Mouse (Mus musculus) forebrain, postnatal 0 days (tissue): Measurements from ENCODE around the gene Fads1. TPM values are rescaled to one million over a fixed set of nuclear protein-coding genes. Genes with fewer than 3 reads are reported as not detected.

ENCODE experiments used
- ATAC-seq: fragments of 200-750 bp; cut with Nextera tagmentation; 2 replicates; pipeline ENCODE4 v1.8.0; 2017; ENCODE audit warnings: mild to moderate bottlenecking, moderate library complexity
- DNase-seq: peaks from one replicate; pipeline ENCODE4 v3.0.0-alpha.2; 2015
- H3K27ac ChIP-seq: fragments of 300-500 bp; sonication (generic); 2 replicates; pipeline ENCODE4 v1.5.1; 2014; ENCODE audit warnings: low read depth, mild to moderate bottlenecking, antibody characterized with exemption, low read length, moderate library complexity, mixed read lengths
- H3K27me3 ChIP-seq: fragments of 300-500 bp; sonication (generic); 2 replicates; pipeline ENCODE4 v1.6.1; 2014; ENCODE audit warnings: mild to moderate bottlenecking, low read length, mixed read lengths; ENCODE audit not compliant: insufficient read depth
- H3K36me3 ChIP-seq: fragments of 300-500 bp; sonication (generic); 2 replicates; pipeline ENCODE4 v1.6.1; 2014; ENCODE audit warnings: mild to moderate bottlenecking, moderate library complexity; ENCODE audit not compliant: insufficient read depth
- H3K4me1 ChIP-seq: fragments of 300-500 bp; sonication (generic); 2 replicates; pipeline ENCODE4 v1.6.1; 2014; ENCODE audit warnings: antibody characterized with exemption; ENCODE audit not compliant: insufficient read depth
- H3K4me2 ChIP-seq: fragments of 300-500 bp; sonication (generic); 2 replicates; pipeline ENCODE4 v1.6.1; 2014; ENCODE audit warnings: low read depth, mild to moderate bottlenecking, moderate library complexity
- H3K4me3 ChIP-seq: fragments of 300-500 bp; sonication (generic); 2 replicates; pipeline ENCODE4 v1.5.1; 2014; ENCODE audit warnings: low read depth, low read length, mixed read lengths
- H3K9ac ChIP-seq: fragments of 300-500 bp; sonication (generic); 2 replicates; pipeline ENCODE4 v1.6.1; 2014; ENCODE audit warnings: mild to moderate bottlenecking
- H3K9me3 ChIP-seq: fragments of 300-500 bp; sonication (generic); 2 replicates; pipeline ENCODE4 v1.6.1; 2016; ENCODE audit warnings: low read length
- CTCF ChIP-seq: sonication (generic); IDR thresholded peaks from 2 replicates; pipeline ENCODE4 v1.5.1; 2016; ENCODE audit warnings: antibody characterized with exemption, control low read depth, low read depth
- WGBS: fragments of 180-500 bp; shearing (Covaris S2); extraction: QIAGEN DNeasy Blood & Tissue Kit; methylation state at CpG from one replicate; pipeline ENCODE4 v1.1.7; 2014; 5-methylcytosine and 5-hydroxymethylcytosine counted together
- microRNA-seq, 2 experiments: library from miRNA; unstranded; fragments of <30 nt; microRNA quantifications; one replicate each; pipeline ENCODE4; 2016
- polyA plus RNA-seq: library from polyadenylated mRNA; unstranded; fragments of >200 nt; fragmentation: Nextera tagmentation; extraction: Ambion mirVana; gene quantifications from 2 replicates; pipeline ENCODE4 v1.2.1, GENCODE M21; 2015
- total RNA-seq: library from RNA; depleted of rRNA; stranded (reverse); fragments of >200 nt; gene quantifications from 2 replicates; pipeline ENCODE4 v1.2.3, GENCODE M21; 2014; rRNA removed

Gene Fads1
- total and polyA plus RNA-seq, 2 experiments from 2014 or later = 153 to 176 TPM

GRCm38 (mm10) chr19:10235784-10236565 is 53.3 kb downstream of the Fads1 start:
- no peak for TF ChIP-seq CTCF
- H3K9me3 ChIP-seq = no peaks in the 10 kb centered on the region
- no peaks in the 10 kb centered on the region for H3K36me3 ChIP-seq

DNA sequence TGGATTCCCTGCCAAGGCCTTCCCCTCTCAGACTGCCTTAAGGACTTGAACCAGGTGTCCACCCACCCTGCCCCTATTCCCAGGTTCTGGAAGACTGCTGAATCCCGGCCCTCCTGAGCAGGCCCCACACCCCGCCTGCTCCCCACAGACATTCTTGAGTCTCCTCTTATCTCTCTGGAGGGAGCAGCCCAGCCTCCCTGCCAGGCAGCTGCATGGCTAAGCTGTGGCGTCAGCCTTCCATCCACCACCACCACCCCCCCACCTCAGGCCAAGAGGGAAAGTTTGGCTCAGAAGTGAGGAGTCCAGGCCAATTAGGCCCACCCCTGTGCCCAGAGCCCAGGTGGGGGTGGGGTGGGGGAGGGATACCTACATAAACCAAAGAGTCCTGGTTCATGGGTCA is 55.8 kb downstream of the Fads1 start:
- no peak overlapping the region for H3K27ac ChIP-seq
- WGBS = 52% methylated on average over 3 of the region's 3 CpGs
- H3K4me2 ChIP-seq = no peak overlapping the region
- DNase-seq = no peak
- no peaks in the 10 kb centered on the region for H3K36me3 ChIP-seq
- TF ChIP-seq CTCF = no peak
- no peaks in the 10 kb centered on the region for H3K4me1 ChIP-seq
- H3K27me3 ChIP-seq = peaks cover 4% of the 10 kb centered on the region; the same call in 1 of the 2 replicates
- no peak overlapping the region for H3K4me3 ChIP-seq
- H3K9me3 ChIP-seq = no peaks in the 10 kb centered on the region
- no peak for ATAC-seq
- H3K9ac ChIP-seq = no peak overlapping the region

More at GRCm38 (mm10) chr19:10235784-10236565, 53.3 kb downstream of the Fads1 start:
- H3K27ac ChIP-seq = no peak overlapping the region
- ATAC-seq (no peak), DNase-seq (no peak)
- peaks cover 3% of the 10 kb centered on the region; the same call in 1 of the 2 replicates for H3K27me3 ChIP-seq
- 81% methylated on average over 9 of the region's 9 CpGs for WGBS
- no peak overlapping the region for H3K4me3 ChIP-seq
- H3K9ac ChIP-seq = no peak overlapping the region
- no peaks in the 10 kb centered on the region for H3K4me1 ChIP-seq
- no peak overlapping the region for H3K4me2 ChIP-seq

DNA sequence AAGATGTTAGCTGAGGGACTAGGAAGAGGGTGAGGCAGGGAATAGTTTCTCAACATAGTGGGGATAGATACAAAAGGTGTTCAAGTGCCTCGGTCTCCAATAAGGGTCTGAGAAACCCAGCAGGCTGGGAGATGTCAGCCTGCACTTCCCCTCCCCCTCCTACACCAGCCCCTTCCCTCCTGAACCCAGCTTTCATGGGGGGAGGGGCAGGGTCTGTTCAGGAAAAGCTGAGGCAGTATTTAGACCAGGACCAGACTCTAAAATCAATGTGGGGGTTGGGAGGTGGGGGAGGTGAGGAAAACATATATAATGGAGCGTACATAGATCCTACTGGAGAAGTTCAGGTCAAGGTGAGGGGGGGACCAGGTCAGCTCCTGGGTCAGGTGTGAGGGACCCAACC is 56.7 kb downstream of the Fads1 start:
- Histone ChIP-seq H3K27ac (no peak overlapping the region), H3K9ac (no peak overlapping the region), H3K4me3 (no peak overlapping the region), H3K4me2 (no peak overlapping the region), H3K9me3 (no peaks in the 10 kb centered on the region), H3K27me3 (peaks cover 4% of the 10 kb centered on the region; the same call in 1 of the 2 replicates), H3K4me1 (no peaks in the 10 kb centered on the region), H3K36me3 (no peaks in the 10 kb centered on the region)
- no peak for ATAC-seq
- WGBS = 52% methylated on average over 2 of the region's 2 CpGs
- no peak for TF ChIP-seq CTCF
- no peak for DNase-seq

DNA sequence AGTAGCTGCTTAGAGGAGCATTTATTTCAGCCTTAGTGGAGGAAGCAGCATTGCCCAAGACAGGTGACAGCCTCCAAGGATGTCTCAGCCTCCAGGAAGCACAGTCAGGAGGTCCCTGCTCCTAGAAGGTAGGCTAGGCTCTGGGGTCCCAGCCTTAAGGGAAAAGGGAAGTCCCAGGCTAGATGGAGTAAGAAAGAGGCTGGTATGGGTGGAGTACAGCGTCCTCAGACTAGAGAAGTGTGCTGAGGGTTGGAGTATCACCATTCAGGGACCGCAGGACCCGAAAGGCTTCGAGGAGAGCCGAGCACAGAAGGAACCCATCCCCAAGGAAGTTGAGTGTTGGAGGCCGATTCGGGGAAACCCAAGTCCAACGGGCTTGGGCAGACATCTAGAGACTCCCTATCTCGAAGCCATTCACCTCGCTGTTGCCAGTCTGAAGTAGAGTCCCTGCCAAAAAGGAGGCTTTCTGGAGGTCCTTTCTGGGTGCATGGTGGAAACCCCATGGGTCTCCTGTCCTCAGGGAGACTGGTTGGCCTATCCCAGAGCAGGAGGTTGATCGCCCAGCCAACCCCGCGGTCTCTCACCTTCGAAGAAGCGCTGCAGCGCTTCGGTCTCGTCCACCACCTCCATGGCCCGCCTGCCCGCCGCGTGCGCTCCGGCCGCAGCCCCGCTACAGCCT is 57.4 kb downstream of the Fads1 start:
- no peaks in the 10 kb centered on the region for H3K4me1 ChIP-seq
- 5% methylated on average over 26 of the region's 26 CpGs for WGBS
- peaks cover 4% of the 10 kb centered on the region; the same call in 1 of the 2 replicates for H3K27me3 ChIP-seq
- H3K27ac ChIP-seq = no peak overlapping the region
- H3K4me2 ChIP-seq = peak overlapping the region; percentile 57
- ATAC-seq = no peak; the same call in 1 of the 2 replicates
- peak overlapping the region; percentile 32 for H3K4me3 ChIP-seq
- H3K36me3 ChIP-seq = no peaks in the 10 kb centered on the region
- TF ChIP-seq CTCF = no peak
- H3K9me3 ChIP-seq = no peaks in the 10 kb centered on the region
- H3K9ac ChIP-seq = no peak overlapping the region
- peak; percentile 6 for DNase-seq

DNA sequence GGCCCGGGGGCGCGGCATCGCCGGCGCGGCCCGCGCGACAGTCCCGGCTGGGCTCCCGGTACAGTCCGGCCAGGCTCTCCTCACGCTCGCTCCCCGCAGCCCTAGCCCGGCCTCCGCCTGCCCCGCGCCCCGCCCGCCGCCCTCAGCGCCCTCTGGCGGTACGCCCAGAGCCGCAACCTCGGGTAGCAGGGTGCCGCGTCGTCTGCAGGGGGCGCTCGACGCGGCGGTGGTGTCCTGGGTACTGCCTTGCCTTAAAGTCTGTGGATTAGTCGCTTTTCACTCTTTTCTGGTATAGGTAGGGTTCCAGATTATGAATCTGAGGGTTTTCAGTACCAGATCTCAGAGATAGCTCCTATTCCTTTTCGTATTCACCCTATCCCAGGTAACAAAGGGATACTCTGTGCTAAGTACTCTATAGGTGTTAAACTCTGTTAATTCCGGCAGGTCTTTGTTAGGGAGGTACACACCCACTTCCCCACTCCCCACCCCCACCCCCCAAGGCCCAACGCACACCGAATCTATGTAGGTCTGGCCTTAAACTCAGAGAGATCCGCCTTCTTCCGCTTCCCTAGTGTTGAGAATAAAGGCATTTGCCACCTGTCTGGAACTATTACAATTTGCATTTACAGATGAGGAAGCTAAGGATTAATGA is 58.1 kb downstream of the Fads1 start, which contains the start of gene Myrf:
Gene Myrf, minus strand, starts transcription at position 95 of the 652 bp plus-strand sequence.
- WGBS = 8% methylated on average over 39 of the region's 43 CpGs
- Histone ChIP-seq H3K36me3 (no peaks in the 10 kb centered on the region), H3K27me3 (peaks cover 4% of the 10 kb centered on the region; the same call in 1 of the 2 replicates), H3K9me3 (no peaks in the 10 kb centered on the region), H3K9ac (no peak within 1 kb of the TSS), H3K4me3 (peak within 1 kb of the TSS; percentile 32), H3K4me2 (peak within 1 kb of the TSS; percentile 57), H3K27ac (no peak within 1 kb of the TSS), H3K4me1 (no peaks in the 10 kb centered on the region)
- TF ChIP-seq CTCF = peak; percentile 84
- peak; percentile 72 for DNase-seq
- ATAC-seq = peak; percentile 81

DNA sequence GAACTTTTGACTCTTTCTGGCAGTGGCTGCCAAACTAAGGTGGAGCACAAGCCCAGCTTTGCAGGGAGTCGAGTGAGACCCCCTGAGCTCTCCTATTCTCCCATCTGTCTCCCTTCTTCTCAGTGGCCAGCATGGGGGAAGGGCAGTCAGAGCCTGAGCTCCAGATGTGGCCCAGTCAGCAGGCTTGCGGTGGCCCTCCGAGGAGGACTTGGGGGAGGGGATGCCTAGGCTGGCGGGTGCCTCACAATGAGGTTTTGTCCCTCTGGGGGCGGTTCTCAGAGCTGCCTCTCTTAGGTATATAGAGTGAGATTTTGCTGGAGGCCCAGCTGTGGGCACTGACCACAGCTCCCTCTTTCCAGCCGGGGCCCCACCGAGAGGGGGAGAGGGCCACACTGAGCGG is 60.2 kb downstream of the Fads1 start:
- 4% methylated on average over 8 of the region's 8 CpGs for WGBS
- H3K36me3 ChIP-seq = peaks cover 8% of the 10 kb centered on the region
- H3K4me1 ChIP-seq = no peaks in the 10 kb centered on the region
- H3K27me3 ChIP-seq = 0 out of 2 replicates have a peak, but pooled peaks cover 4% of the 10 kb centered on the region
- TF ChIP-seq CTCF = no peak
- H3K9ac ChIP-seq = no peak overlapping the region
- no peak for DNase-seq
- no peak for ATAC-seq
- no peak overlapping the region for H3K4me2 ChIP-seq
- no peak overlapping the region for H3K4me3 ChIP-seq
- H3K27ac ChIP-seq = no peak overlapping the region
- H3K9me3 ChIP-seq = no peaks in the 10 kb centered on the region

DNA sequence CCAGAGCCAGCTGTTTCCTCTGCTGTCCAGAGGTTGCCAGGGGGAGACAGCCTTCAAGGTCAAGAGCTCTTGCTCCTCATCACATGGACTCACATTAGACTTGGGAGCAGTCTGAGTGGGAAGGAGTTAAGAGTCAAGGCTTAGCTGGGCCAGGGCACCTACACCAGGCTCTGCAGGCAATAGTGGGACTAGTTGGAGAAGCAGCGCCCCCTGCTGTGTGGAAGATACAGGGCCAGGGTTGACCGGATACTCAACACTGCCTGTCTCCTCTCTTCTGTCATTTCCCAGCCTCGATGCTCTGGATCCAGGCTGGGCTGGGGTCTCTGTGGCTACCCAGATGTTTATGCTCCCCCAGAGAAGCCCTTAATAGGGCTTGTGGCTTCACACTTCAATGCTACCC is 61.5 kb downstream of the Fads1 start:
- no peaks in the 10 kb centered on the region for H3K4me1 ChIP-seq
- WGBS = 26% methylated on average over 3 of the region's 3 CpGs
- peaks cover 15% of the 10 kb centered on the region for H3K36me3 ChIP-seq
- H3K9ac ChIP-seq = no peak overlapping the region
- H3K27ac ChIP-seq = no peak overlapping the region
- no peak for DNase-seq
- peak; percentile 48; the same call in 1 of the 2 replicates for TF ChIP-seq CTCF
- H3K4me2 ChIP-seq = no peak overlapping the region
- ATAC-seq = no peak
- H3K4me3 ChIP-seq = no peak overlapping the region
- H3K9me3 ChIP-seq = no peaks in the 10 kb centered on the region
- 0 out of 2 replicates have a peak, but pooled peaks cover 4% of the 10 kb centered on the region for H3K27me3 ChIP-seq

Small RNA genes within 50 kb of the gene (microRNA-seq; reads per million reads assigned to microRNA genes)
- gene Mir6993 = 0.77 to 1.3 reads per million in 2 experiments

Other genes with a start within 250 kb of the Fads1 start
- gene Fth1, start 202.3 kb upstream of the Fads1 start, total RNA-seq = 228 and 300 TPM in 2 replicates
- 2,942 and 2,984 TPM in 2 replicates for gene Fth1, start 202.3 kb upstream of the Fads1 start, polyA plus RNA-seq
- gene Best1, start 181.3 kb upstream of the Fads1 start, total RNA-seq = 0.92 and 1.6 TPM in 2 replicates
- gene Best1, start 181.3 kb upstream of the Fads1 start, polyA plus RNA-seq = 1.6 and 3.6 TPM in 2 replicates
- gene Rab3il1, start 181.2 kb upstream of the Fads1 start, total RNA-seq = 14.4 and 19.9 TPM in 2 replicates
- 20.0 and 20.6 TPM in 2 replicates for gene Rab3il1, start 181.2 kb upstream of the Fads1 start, polyA plus RNA-seq
- 45.5 and 45.6 TPM in 2 replicates for gene Fads3, start 141.3 kb upstream of the Fads1 start, total RNA-seq
- gene Fads3, start 141.3 kb upstream of the Fads1 start, polyA plus RNA-seq = 25.0 and 29.4 TPM in 2 replicates
- gene Fads2, start 81.1 kb upstream of the Fads1 start, total RNA-seq = 218 and 248 TPM in 2 replicates
- gene Fads2, start 81.1 kb upstream of the Fads1 start, polyA plus RNA-seq = 183 and 249 TPM in 2 replicates
- 102 and 135 TPM in 2 replicates for gene Tmem258, start 21.1 kb downstream of the Fads1 start, total RNA-seq
- 310 and 398 TPM in 2 replicates for gene Tmem258, start 21.1 kb downstream of the Fads1 start, polyA plus RNA-seq
- gene Fen1, start 21.3 kb downstream of the Fads1 start, total RNA-seq = 23.4 and 24.6 TPM in 2 replicates
- 28.7 and 30.8 TPM in 2 replicates for gene Fen1, start 21.3 kb downstream of the Fads1 start, polyA plus RNA-seq
- gene Myrf, start 57.9 kb downstream of the Fads1 start, total RNA-seq = 0.54 and 0.81 TPM in 2 replicates
- 0.20 and 0.47 TPM in 2 replicates for gene Myrf, start 57.9 kb downstream of the Fads1 start, polyA plus RNA-seq
- gene Dagla, start 122.0 kb downstream of the Fads1 start, total RNA-seq = 17.4 and 21.8 TPM in 2 replicates
- gene Dagla, start 122.0 kb downstream of the Fads1 start, polyA plus RNA-seq = 8.2 and 11.2 TPM in 2 replicates
- 91.6 and 110 TPM in 2 replicates for gene Syt7, start 206.2 kb downstream of the Fads1 start, total RNA-seq
- gene Syt7, start 206.2 kb downstream of the Fads1 start, polyA plus RNA-seq = 14.9 and 19.2 TPM in 2 replicates